ENCODE assay signal across 8 mouse cellular contexts in genomic region chr14:87567626-87568446, GRCm38 (mm10).
DNase-seq lines count a peak whose midpoint lies in the region; ATAC-seq lines count a peak whose summit lies in the region.

No protein-coding gene starts in this region.

- peak; percentile 46 for ATAC-seq in cerebellum, adult (ENCODE audit: insufficient number of reproducible peaks, low FRiP score, low TSS enrichment)
- ATAC-seq in common myeloid progenitor, adult 5-6 weeks (replicated peaks; ENCODE audit: low read depth, poor library complexity, severe bottlenecking), result peak; percentile 45
- peak; percentile 70 for ATAC-seq in granulocyte monocyte progenitor cell, adult 5-6 weeks (replicated peaks; ENCODE audit: poor library complexity, severe bottlenecking)
- no peak for ATAC-seq in liver, embryonic 13.5 days (ENCODE audit: low read depth)
- ATAC-seq in neural tube, embryonic 11.5 days (ENCODE audit: insufficient read depth, low FRiP score, low TSS enrichment), result 0 out of 2 replicates have a peak, but pooled peaks have one; percentile 38

- H3K9me3 ChIP-seq in liver, embryonic 13.5 days (replicated peaks), result no peaks in the 10 kb centered on the region
- H3K9me3 ChIP-seq in neural tube, embryonic 11.5 days (ENCODE audit: control insufficient read depth, low read length), result no peaks in the 10 kb centered on the region

- H3K36me3 ChIP-seq in liver, embryonic 13.5 days, result no peaks in the 10 kb centered on the region
- no peaks in the 10 kb centered on the region for H3K36me3 ChIP-seq in neural tube, embryonic 11.5 days (ENCODE audit: control insufficient read depth, insufficient read depth, low read length)

- 16% methylated on average over 20 of the region's 20 CpGs for WGBS in liver, embryonic 13.5 days (ENCODE audit: insufficient replicate concordance)
- 22% methylated on average over 20 of the region's 20 CpGs for WGBS in neural tube, embryonic 11.5 days

- H3K4me3 ChIP-seq in liver, embryonic 13.5 days (replicated peaks), result no peak overlapping the region
- peak overlapping the region; percentile 16; the same call in 1 of the 2 replicates for H3K4me3 ChIP-seq in neural tube, embryonic 11.5 days (ENCODE audit: low read depth, low read length)

- no peak for DNase-seq in cerebellum, adult 11 months
- peak; percentile 9 for DNase-seq in kidney, adult 18-20 months
- no peak for DNase-seq in liver, embryonic 13.5 days
- DNase-seq in neural tube, embryonic 11.5 days (ENCODE audit: low spot score), result peak; percentile 30
- DNase-seq in spleen, postnatal 10 days (ENCODE audit: low spot score in 2 of 2), result no peak

- no peaks in the 10 kb centered on the region for H3K27me3 ChIP-seq in liver, embryonic 13.5 days
- H3K27me3 ChIP-seq in neural tube, embryonic 11.5 days (ENCODE audit: control insufficient read depth, insufficient read depth, low read length), result no peaks in the 10 kb centered on the region

- H3K27ac ChIP-seq in liver, embryonic 13.5 days, result no peak overlapping the region
- H3K27ac ChIP-seq in neural tube, embryonic 11.5 days (ENCODE audit: low read depth, low read length), result no peak overlapping the region

- H3K9ac ChIP-seq in liver, embryonic 13.5 days, result no peak overlapping the region
- H3K9ac ChIP-seq in neural tube, embryonic 11.5 days (ENCODE audit: low read length), result 0 out of 2 replicates have a peak overlapping the region, but pooled peaks have one; percentile 15

- H3K4me2 ChIP-seq in liver, embryonic 13.5 days, result peak overlapping the region; percentile 4; the same call in 1 of the 2 replicates
- peak overlapping the region; percentile 43 for H3K4me2 ChIP-seq in neural tube, embryonic 11.5 days (ENCODE audit: low read depth)

- no peaks in the 10 kb centered on the region for H3K4me1 ChIP-seq in liver, embryonic 13.5 days (replicated peaks)
- peaks cover 6% of the 10 kb centered on the region for H3K4me1 ChIP-seq in neural tube, embryonic 11.5 days (ENCODE audit: control insufficient read depth, insufficient read depth, low read length)

Comparison
In these comparisons a context has a peak if more than half of its experiments do, and no peak if none do; other contexts are left out.
1. DNase-seq: peak in kidney, adult 18-20 months (single experiment) and neural tube, embryonic 11.5 days (single experiment); none in cerebellum, adult 11 months (single experiment), liver, embryonic 13.5 days (single experiment) and spleen, postnatal 10 days (0 of 2).